Comparison of ENCODE assay signal across 8 mouse cellular contexts in genomic region chr11:21433726-21434125, GRCm38 (mm10).
DNase-seq lines count a peak whose midpoint lies in the region; ATAC-seq and TF ChIP-seq lines count a peak whose summit lies in the region.

No protein-coding gene starts in this region.

- no peaks in the 10 kb centered on the region; the same call in 1 of the 2 replicates for H3K36me3 ChIP-seq in heart, adult 2 months (ENCODE audit: control insufficient read depth, insufficient read depth, low read length)
- H3K36me3 ChIP-seq in heart, embryonic 11.5 days (ENCODE audit: control insufficient read depth, insufficient read depth, low read length): no peaks in the 10 kb centered on the region
- no peaks in the 10 kb centered on the region for H3K36me3 ChIP-seq in hindbrain, embryonic 11.5 days (ENCODE audit: control insufficient read depth, insufficient read depth, low read length)

- no peak overlapping the region for H3K4me2 ChIP-seq in heart, embryonic 11.5 days
- H3K4me2 ChIP-seq in hindbrain, embryonic 11.5 days (replicated peaks; ENCODE audit: low read depth, low read length): no peak overlapping the region

- no peaks in the 10 kb centered on the region for H3K27me3 ChIP-seq in heart, adult 2 months (ENCODE audit: control insufficient read depth, insufficient read depth, low read length)
- no peaks in the 10 kb centered on the region for H3K27me3 ChIP-seq in heart, embryonic 11.5 days (ENCODE audit: control insufficient read depth, insufficient read depth, low read length)
- no peaks in the 10 kb centered on the region for H3K27me3 ChIP-seq in hindbrain, embryonic 11.5 days (ENCODE audit: control insufficient read depth, insufficient read depth, low read length)

- no peak overlapping the region for H3K4me3 ChIP-seq in heart, adult 2 months
- no peak overlapping the region for H3K4me3 ChIP-seq in heart, embryonic 11.5 days (ENCODE audit: low read depth, low read length)
- no peak overlapping the region for H3K4me3 ChIP-seq in hindbrain, embryonic 11.5 days (ENCODE audit: low read depth, low read length)

- ATAC-seq in heart, embryonic 11.5 days (replicated peaks; ENCODE audit: insufficient number of reproducible peaks, low FRiP score, low TSS enrichment): no peak
- ATAC-seq in hindbrain, embryonic 11.5 days (ENCODE audit: low FRiP score): no peak

- TF ChIP-seq POLR2A in heart, adult 2 months (IDR thresholded peaks at IDR 0.05; ENCODE audit: insufficient read depth, low read depth, low read length): no peak

- peaks cover 1% of the 10 kb centered on the region; the same call in 1 of the 2 replicates for H3K4me1 ChIP-seq in heart, adult 2 months (ENCODE audit: control insufficient read depth, insufficient read depth, low read length)
- no peaks in the 10 kb centered on the region for H3K4me1 ChIP-seq in heart, embryonic 11.5 days (ENCODE audit: control insufficient read depth, insufficient read depth, low read length)
- no peaks in the 10 kb centered on the region for H3K4me1 ChIP-seq in hindbrain, embryonic 11.5 days (replicated peaks; ENCODE audit: control insufficient read depth, insufficient read depth, low read length)

- H3K79me2 ChIP-seq in heart, adult 2 months (replicated peaks; ENCODE audit: control insufficient read depth, insufficient read depth, low read length): no peaks in the 10 kb centered on the region

- 0 out of 2 replicates have a peak, but pooled peaks have one; percentile 44 for TF ChIP-seq EP300 in heart, adult 2 months (IDR thresholded peaks at IDR 0.05; ENCODE audit: insufficient read depth, low read depth, low read length)

- peak; percentile 76 for TF ChIP-seq CTCF in heart, adult 2 months (IDR thresholded peaks at IDR 0.05)

- 30% methylated on average over 2 of the region's 2 CpGs for WGBS in heart, adult 2 months
- 42% methylated on average over 2 of the region's 2 CpGs for WGBS in heart, embryonic 11.5 days (ENCODE audit: insufficient replicate concordance)
- 40% methylated on average over 2 of the region's 2 CpGs for WGBS in hindbrain, embryonic 11.5 days

- intact Hi-C loops in heart, adult 2 months (cut with DNase I): loop anchor here (5.0 kb wide), 1 partner anchor 81 kb away; no protein-coding TSS in a partner anchor
- intact Hi-C loops in heart, postnatal 10 days (cut with DNase I): loop anchor here (5.0 kb wide), 3 partner anchors 61 to 106 kb away; partner anchors contain the start of gene Ugp2

- H3K9me3 ChIP-seq in heart, embryonic 11.5 days (replicated peaks; ENCODE audit: control insufficient read depth, low read length): no peaks in the 10 kb centered on the region
- H3K9me3 ChIP-seq in hindbrain, embryonic 11.5 days (ENCODE audit: control insufficient read depth, low read length): no peaks in the 10 kb centered on the region

- no peak overlapping the region; the same call in 1 of the 2 replicates for H3K27ac ChIP-seq in heart, adult 2 months
- H3K27ac ChIP-seq in heart, embryonic 11.5 days (ENCODE audit: low read depth, low read length): no peak overlapping the region
- H3K27ac ChIP-seq in hindbrain, embryonic 11.5 days (ENCODE audit: low read depth, low read length): no peak overlapping the region

- no peak overlapping the region for H3K9ac ChIP-seq in heart, adult 2 months (ENCODE audit: low read depth, low read length)
- no peak overlapping the region for H3K9ac ChIP-seq in heart, embryonic 11.5 days (ENCODE audit: low read depth, low read length)
- no peak overlapping the region for H3K9ac ChIP-seq in hindbrain, embryonic 11.5 days (ENCODE audit: low read depth, low read length)

- DNase-seq in heart, adult 2 months: peak; percentile 24 to 35
- DNase-seq in thymus, postnatal 14 days: peak; percentile 10
- DNase-seq in thymus, postnatal 25 days: no peak
- DNase-seq in heart, postnatal 10 days: peak; percentile 40 to 48
- no peak for DNase-seq in Muller cell, postnatal 12 days (ENCODE audit: inconsistent ontology term)
- no peak for DNase-seq in B cell, adult 2 months
- no peak for DNase-seq in hindbrain, embryonic 11.5 days (ENCODE audit: low spot score)

Comparison
In these comparisons a context has a peak if more than half of its experiments do, and no peak if none do; other contexts are left out.
1. DNase-seq: peak in heart, adult 2 months (2 of 2), thymus, postnatal 14 days (single experiment) and heart, postnatal 10 days (2 of 2); none in thymus, postnatal 25 days (single experiment), Muller cell, postnatal 12 days (single experiment), B cell, adult 2 months (0 of 2) and hindbrain, embryonic 11.5 days (single experiment).